Mouse (Mus musculus) effector memory CD4-positive, alpha-beta T cell, adult 7 months (primary cell): ENCODE measurements around the gene Gm3183. TPM values are rescaled to one million over a fixed set of nuclear protein-coding genes. Genes with fewer than 3 reads are reported as not detected.

ENCODE experiments used
- polyA plus RNA-seq: library from polyadenylated mRNA; unstranded; fragments of 100-300 nt; shearing (Covaris generic); gene quantifications from one replicate; pipeline ENCODE4 v1.2.1, GENCODE M21; 2017

Gene Gm3183
- 2.4 TPM for polyA plus RNA-seq

GRCm38 (mm10) chr5:94865136-94865535, at the start of gene Gm3183:
Gene Gm3183 (plus strand): TSS chr5:94865436.

Other genes starting within 250 kb of the Gm3183 start
- not detected for gene Gm3147, start 249.1 kb upstream of the Gm3183 start, polyA plus RNA-seq
- 0.85 TPM for gene Gm6509, start 241.5 kb upstream of the Gm3183 start, polyA plus RNA-seq
- gene Gm6205, start 217.1 kb upstream of the Gm3183 start, polyA plus RNA-seq: 1.2 TPM
- gene Gm6367, start 123.2 kb downstream of the Gm3183 start, polyA plus RNA-seq: not detected
- gene Gm7942, start 241.5 kb downstream of the Gm3183 start, polyA plus RNA-seq: not detected